Mouse (Mus musculus) erythroblast, embryonic 14.5 days (primary cell): ENCODE data around the gene Itgam.

Experiments used
- GATA1 ChIP-seq: IDR thresholded peaks from 2 replicates; pipeline ENCODE4 v1.6.1; 2012; ENCODE audit warnings: low read length, inconsistent platforms, mixed read lengths
- TAL1 ChIP-seq: IDR thresholded peaks from 3 replicates; pipeline ENCODE4 v1.6.1; 2012; ENCODE audit warnings: low read length, inconsistent platforms, mixed read lengths

DNA sequence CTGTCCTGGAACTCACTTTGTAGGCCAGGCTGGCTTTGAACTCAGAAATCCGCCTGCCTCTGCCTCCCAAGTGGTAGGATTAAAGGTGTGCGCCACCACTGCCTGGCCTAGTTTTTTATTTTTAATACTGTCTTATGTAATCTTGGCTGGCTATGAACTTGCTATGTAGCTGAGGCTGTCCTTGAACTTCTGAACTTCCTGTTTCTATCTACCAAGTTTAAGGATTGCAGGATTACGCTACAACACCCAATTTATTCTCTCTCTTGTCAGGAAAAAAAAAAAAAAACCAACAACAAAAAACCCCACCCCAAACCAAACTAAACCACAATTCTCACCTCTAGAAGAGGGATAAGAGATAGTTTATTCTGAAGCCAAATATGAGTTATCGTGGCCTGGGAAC, 28.8 kb upstream of the Itgam start:
- TF ChIP-seq TAL1 (no peak), GATA1 (no peak)
